In genomic region chr13:108123109-108123723, GRCm38 (mm10) we compare ENCODE assay signal across 17 mouse cellular contexts. TPM values are rescaled to one million over a fixed set of nuclear protein-coding genes. Genes with fewer than 3 reads are reported as not detected.
DNase-seq lines count a peak whose midpoint lies in the region; ATAC-seq and TF ChIP-seq lines count a peak whose summit lies in the region.
"Had no signal": no experiment of that assay in that cellular context is flagged by ENCODE, and none has a peak within 500 bp of the region (broad histone marks: within the 10 kb centered on the region; RNA-seq: fewer than 3 reads in every experiment).

No protein-coding gene starts in this region.

- H3K27me3 ChIP-seq in embryonic facial prominence, embryonic 12.5 days = no peaks in the 10 kb centered on the region
- no peaks in the 10 kb centered on the region for H3K27me3 ChIP-seq in embryonic facial prominence, embryonic 15.5 days
- H3K27me3 ChIP-seq in hindbrain, embryonic 10.5 days (ENCODE audit: insufficient read depth, poor library complexity, severe bottlenecking) = no peaks in the 10 kb centered on the region
- H3K27me3 ChIP-seq in midbrain, embryonic 13.5 days = no peaks in the 10 kb centered on the region
- H3K27me3 ChIP-seq in thymus, adult 2 months (ENCODE audit: control insufficient read depth, insufficient read depth, low read length) = no peaks in the 10 kb centered on the region
- H3K27me3 ChIP-seq: intestine, embryonic 15.5 days had no signal

- H3K27ac ChIP-seq in embryonic facial prominence, embryonic 12.5 days = no peak overlapping the region
- H3K27ac ChIP-seq in embryonic facial prominence, embryonic 15.5 days (replicated peaks) = no peak overlapping the region
- H3K27ac ChIP-seq in hindbrain, embryonic 10.5 days = peak overlapping the region; percentile 50
- H3K27ac ChIP-seq in midbrain, embryonic 13.5 days = peak overlapping the region; percentile 76
- no peak overlapping the region for H3K27ac ChIP-seq in thymus, adult 2 months (ENCODE audit: control insufficient read depth, insufficient read depth, low read length)
- H3K27ac ChIP-seq: gastrocnemius, adult 2 months; intestine, embryonic 15.5 days; liver, embryonic 14.5 days had no signal

- no peaks in the 10 kb centered on the region for H3K9me3 ChIP-seq in embryonic facial prominence, embryonic 12.5 days
- no peaks in the 10 kb centered on the region for H3K9me3 ChIP-seq in embryonic facial prominence, embryonic 15.5 days (replicated peaks)
- H3K9me3 ChIP-seq in hindbrain, embryonic 10.5 days = no peaks in the 10 kb centered on the region
- H3K9me3 ChIP-seq in midbrain, embryonic 13.5 days = no peaks in the 10 kb centered on the region
- H3K9me3 ChIP-seq: intestine, embryonic 15.5 days had no signal

- peaks cover 7% of the 10 kb centered on the region for H3K4me1 ChIP-seq in embryonic facial prominence, embryonic 12.5 days
- H3K4me1 ChIP-seq in embryonic facial prominence, embryonic 15.5 days = peaks cover 3% of the 10 kb centered on the region; the same call in 1 of the 2 replicates
- H3K4me1 ChIP-seq in hindbrain, embryonic 10.5 days (replicated peaks) = peaks cover 26% of the 10 kb centered on the region
- peaks cover 26% of the 10 kb centered on the region for H3K4me1 ChIP-seq in midbrain, embryonic 13.5 days (replicated peaks)
- 0 out of 2 replicates have a peak, but pooled peaks cover 2% of the 10 kb centered on the region for H3K4me1 ChIP-seq in thymus, adult 2 months (replicated peaks; ENCODE audit: control insufficient read depth, insufficient read depth, low read length)
- H3K4me1 ChIP-seq: intestine, embryonic 15.5 days had no signal

- ATAC-seq in embryonic facial prominence, embryonic 12.5 days (ENCODE audit: insufficient number of reproducible peaks, insufficient read depth, low FRiP score, low TSS enrichment) = no peak
- ATAC-seq in embryonic facial prominence, embryonic 15.5 days (ENCODE audit: insufficient number of reproducible peaks, low FRiP score, low TSS enrichment, low read depth) = no peak
- peak; percentile 51 for ATAC-seq in midbrain, embryonic 13.5 days
- ATAC-seq: intestine, embryonic 15.5 days had no signal

- WGBS in embryonic facial prominence, embryonic 12.5 days = 26% methylated on average over 15 of the region's 15 CpGs
- WGBS in embryonic facial prominence, embryonic 15.5 days = 25% methylated on average over 15 of the region's 15 CpGs
- 49% methylated on average over 15 of the region's 15 CpGs for WGBS in hindbrain, embryonic 10.5 days
- 12% methylated on average over 15 of the region's 15 CpGs for WGBS in midbrain, embryonic 13.5 days
- 95% methylated on average over 15 of the region's 15 CpGs for WGBS in thymus, adult 2 months

- TF ChIP-seq CTCF in thymus, adult 2 months (IDR thresholded peaks at IDR 0.05; ENCODE audit: borderline replicate concordance, control insufficient read depth, extremely low read depth, insufficient read depth, low read length, poor library complexity) = no peak

- H3K4me2 ChIP-seq in embryonic facial prominence, embryonic 12.5 days (replicated peaks) = peak overlapping the region; percentile 25
- H3K4me2 ChIP-seq in embryonic facial prominence, embryonic 15.5 days (replicated peaks) = 0 out of 2 replicates have a peak overlapping the region, but pooled peaks have one; percentile 7
- peak overlapping the region; percentile 44 for H3K4me2 ChIP-seq in midbrain, embryonic 13.5 days (replicated peaks)
- H3K4me2 ChIP-seq: intestine, embryonic 15.5 days had no signal

- TF ChIP-seq POLR2A in thymus, adult 2 months (IDR thresholded peaks at IDR 0.05; ENCODE audit: control insufficient read depth, extremely low read depth, insufficient read depth, low read length, poor library complexity) = no peak

- H3K4me3 ChIP-seq in embryonic facial prominence, embryonic 12.5 days = no peak overlapping the region
- H3K4me3 ChIP-seq in embryonic facial prominence, embryonic 15.5 days (replicated peaks) = no peak overlapping the region
- no peak overlapping the region for H3K4me3 ChIP-seq in hindbrain, embryonic 10.5 days
- H3K4me3 ChIP-seq in midbrain, embryonic 13.5 days (replicated peaks) = peak overlapping the region; percentile 20
- no peak overlapping the region for H3K4me3 ChIP-seq in thymus, adult 2 months (ENCODE audit: control insufficient read depth, insufficient read depth, low read length)
- H3K4me3 ChIP-seq: gastrocnemius, adult 2 months; intestine, embryonic 15.5 days had no signal

- no peaks in the 10 kb centered on the region for H3K36me3 ChIP-seq in embryonic facial prominence, embryonic 12.5 days
- no peaks in the 10 kb centered on the region for H3K36me3 ChIP-seq in embryonic facial prominence, embryonic 15.5 days
- no peaks in the 10 kb centered on the region for H3K36me3 ChIP-seq in hindbrain, embryonic 10.5 days
- H3K36me3 ChIP-seq in midbrain, embryonic 13.5 days = no peaks in the 10 kb centered on the region
- no peaks in the 10 kb centered on the region for H3K36me3 ChIP-seq in thymus, adult 2 months (ENCODE audit: control insufficient read depth, insufficient read depth, low read length)
- H3K36me3 ChIP-seq: intestine, embryonic 15.5 days had no signal

- DNase-seq in hindbrain, embryonic 10.5 days (ENCODE audit: low spot score) = no peak
- DNase-seq in thymus, adult 2 months = no peak
- no peak for DNase-seq in right cerebral cortex, postnatal 36 days (ENCODE audit: low spot score in 2 of 2)
- no peak for DNase-seq in adrenal gland, adult (ENCODE audit: inconsistent age in 2 of 2, low spot score in 1 of 2)
- no peak for DNase-seq in heart, adult 18-20 months
- DNase-seq: adrenal gland, postnatal 14 days; cerebellum, adult 8-10 months; gastrocnemius, adult 2 months; heart, postnatal 10 days; kidney, postnatal 14 days; lung, postnatal 10 days; thymus, postnatal 4 days had no signal

- H3K9ac ChIP-seq in embryonic facial prominence, embryonic 12.5 days = no peak overlapping the region
- H3K9ac ChIP-seq in embryonic facial prominence, embryonic 15.5 days = no peak overlapping the region
- 0 out of 2 replicates have a peak overlapping the region, but pooled peaks have one; percentile 5 for H3K9ac ChIP-seq in midbrain, embryonic 13.5 days (replicated peaks)
- H3K9ac ChIP-seq: intestine, embryonic 15.5 days; liver, embryonic 14.5 days had no signal

RNA-seq across cellular contexts. Expression of gene Ndufaf2, which starts 35.2 kb away (rescaled TPM):
- polyA plus RNA-seq in embryonic facial prominence, embryonic 12.5 days (2016; fragmentation: Nextera tagmentation; extraction: Ambion mirVana) = 92.1 and 94.0 TPM in 2 replicates
- polyA plus RNA-seq in embryonic facial prominence, embryonic 15.5 days (2015; fragmentation: Nextera tagmentation; extraction: Ambion mirVana) = 59.2 and 64.5 TPM in 2 replicates
- 83.1 and 86.2 TPM in 2 replicates for polyA plus RNA-seq in hindbrain, embryonic 10.5 days (2016; fragmentation: Nextera tagmentation; extraction: Ambion mirVana)
- 75.4 and 81.5 TPM in 2 replicates for polyA plus RNA-seq in midbrain, embryonic 13.5 days (2015; fragmentation: Nextera tagmentation; extraction: Ambion mirVana)
- polyA plus RNA-seq in thymus, adult 2 months (2012; rRNA removed) = 4.1 and 5.0 TPM in 2 replicates
- total RNA-seq in heart, adult 18-20 months (2021) = 10 to 100 TPM; 25.8 to 30.4 TPM

RNA-seq across cellular contexts. Expression of gene Ercc8, which starts 35.3 kb away (rescaled TPM):
- 20.8 and 24.2 TPM in 2 replicates for polyA plus RNA-seq in embryonic facial prominence, embryonic 12.5 days (2016; fragmentation: Nextera tagmentation; extraction: Ambion mirVana)
- polyA plus RNA-seq in embryonic facial prominence, embryonic 15.5 days (2015; fragmentation: Nextera tagmentation; extraction: Ambion mirVana) = 16.1 and 16.4 TPM in 2 replicates
- 21.7 and 24.9 TPM in 2 replicates for polyA plus RNA-seq in hindbrain, embryonic 10.5 days (2016; fragmentation: Nextera tagmentation; extraction: Ambion mirVana)
- polyA plus RNA-seq in midbrain, embryonic 13.5 days (2015; fragmentation: Nextera tagmentation; extraction: Ambion mirVana) = 29.1 and 30.0 TPM in 2 replicates
- polyA plus RNA-seq in thymus, adult 2 months (2012; rRNA removed) = 15.3 and 17.4 TPM in 2 replicates
- total RNA-seq in heart, adult 18-20 months (2021) = 1 to 10 TPM; 4.9 to 6.1 TPM

Comparison
In these comparisons a context has a peak if more than half of its experiments do, and no peak if none do; other contexts are left out.
1. H3K27ac ChIP-seq: peak in hindbrain, embryonic 10.5 days (single experiment) and midbrain, embryonic 13.5 days (single experiment); none in embryonic facial prominence, embryonic 12.5 days (single experiment), embryonic facial prominence, embryonic 15.5 days (single experiment) and thymus, adult 2 months (single experiment).
2. RNA of gene Ndufaf2, which starts 35.2 kb away (polyA plus RNA-seq): 92.1 to 94.0 TPM in embryonic facial prominence, embryonic 12.5 days, 83.1 to 86.2 TPM in hindbrain, embryonic 10.5 days, 75.4 to 81.5 TPM in midbrain, embryonic 13.5 days and 59.2 to 64.5 TPM in embryonic facial prominence, embryonic 15.5 days; 4.1 to 5.0 TPM in thymus, adult 2 months; every median in the first group is over 10 times any median in the second.
3. Peak in every context shown above with its lines, with median percentiles within 50 percentile points of each other: H3K4me2 ChIP-seq.